Mouse (Mus musculus): ENCODE data around the gene Mical3.

Gene Mical3

GRCm38 (mm10) chr6:121045345-121046080 lies 85.3 kb downstream of the Mical3 start:
- DNase-seq, result no peak

- no peak for DNase-seq
Measured at GRCm38 (mm10) chr6:121043434-121044189, 87.2 kb downstream of the Mical3 start.

GRCm38 (mm10) chr6:121039719-121040118 lies 91.1 kb downstream of the Mical3 start:
- no peak for DNase-seq

GRCm38 (mm10) chr6:121039286-121039685 lies 91.5 kb downstream of the Mical3 start:
- DNase-seq, result no peak

- no peak for DNase-seq
Measured at GRCm38 (mm10) chr6:121037086-121037485, 93.7 kb downstream of the Mical3 start.

- DNase-seq, result no peak
Measured at GRCm38 (mm10) chr6:121035929-121036328, 94.9 kb downstream of the Mical3 start.

- no peak for DNase-seq
Measured at GRCm38 (mm10) chr6:121035268-121035667, 95.5 kb downstream of the Mical3 start.

GRCm38 (mm10) chr6:121033250-121033649 lies 97.5 kb downstream of the Mical3 start:
- DNase-seq, result no peak

GRCm38 (mm10) chr6:121031370-121031769 lies 99.4 kb downstream of the Mical3 start:
- no peak for DNase-seq

- DNase-seq, result no peak
Measured at GRCm38 (mm10) chr6:121029897-121030589, 100.8 kb downstream of the Mical3 start.

- no peak for DNase-seq
Measured at GRCm38 (mm10) chr6:121028514-121028913, 102.3 kb downstream of the Mical3 start.

- no peak for DNase-seq
Measured at GRCm38 (mm10) chr6:121027314-121027713, 103.5 kb downstream of the Mical3 start.

GRCm38 (mm10) chr6:121026866-121027265 lies 103.9 kb downstream of the Mical3 start:
- DNase-seq, result no peak

- DNase-seq, result no peak
Measured at GRCm38 (mm10) chr6:121026019-121026584, 104.7 kb downstream of the Mical3 start.

GRCm38 (mm10) chr6:121018147-121018546 lies 112.7 kb downstream of the Mical3 start:
- no peak for DNase-seq

- peak; percentile 71 to 76 for DNase-seq
Measured at GRCm38 (mm10) chr6:121017436-121018031, 113.3 kb downstream of the Mical3 start.

GRCm38 (mm10) chr6:121016097-121016496 lies 114.7 kb downstream of the Mical3 start:
- DNase-seq, result no peak

- DNase-seq, result no peak
Measured at GRCm38 (mm10) chr6:121014339-121014738, 116.5 kb downstream of the Mical3 start.

GRCm38 (mm10) chr6:121013750-121014149 lies 117.0 kb downstream of the Mical3 start:
- peak; percentile 15 to 25 for DNase-seq

- no peak for DNase-seq
Measured at GRCm38 (mm10) chr6:121011709-121012108, 119.1 kb downstream of the Mical3 start.

- no peak for DNase-seq
Measured at GRCm38 (mm10) chr6:121009651-121010050, 121.1 kb downstream of the Mical3 start.

- DNase-seq, result no peak
Measured at GRCm38 (mm10) chr6:121004959-121005358, 125.8 kb downstream of the Mical3 start.

- DNase-seq, result no peak
Measured at GRCm38 (mm10) chr6:121002952-121003351, 127.8 kb downstream of the Mical3 start.

Measured in kidney, adult 8-10 months (tissue).